In the genomic region with DNA sequence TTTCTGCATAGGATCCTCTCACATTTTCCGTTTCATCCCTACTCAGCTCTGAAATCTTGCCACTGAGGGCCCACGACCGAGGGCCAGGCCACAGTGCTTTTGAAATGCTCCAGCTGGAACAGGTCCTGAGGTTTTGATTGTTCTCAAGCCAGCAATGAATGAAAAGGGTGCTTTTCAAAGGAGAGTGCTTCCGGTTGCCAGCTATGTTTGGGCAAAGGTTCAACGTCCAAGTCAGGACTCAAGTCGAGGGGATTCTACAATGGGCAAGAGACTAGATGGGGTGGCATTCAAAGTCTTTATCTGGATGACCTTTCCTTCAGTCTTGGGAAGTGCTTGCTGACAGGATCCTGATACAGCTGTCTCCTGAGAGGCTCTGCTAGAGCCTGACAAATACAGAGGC, we compare ENCODE assay signal across 28 mouse cellular contexts.
A peak's percentile ranks its signal among the peaks of the same experiment; 100 is the strongest.
DNase-seq lines count a peak whose midpoint lies in the region; ATAC-seq and TF ChIP-seq lines count a peak whose summit lies in the region.
"Had no signal": no experiment of that assay in that cellular context is flagged by ENCODE, and none has a peak within 500 bp of the region (broad histone marks: within the 10 kb centered on the region; RNA-seq: fewer than 3 reads in every experiment).

No protein-coding gene starts in this region.

- H3K9ac ChIP-seq in forebrain, embryonic 16.5 days (replicated peaks; ENCODE audit: low read depth, low read length), result no peak overlapping the region
- H3K9ac ChIP-seq in forebrain, embryonic 13.5 days, result no peak overlapping the region
- H3K9ac ChIP-seq in hindbrain, postnatal 0 days (replicated peaks; ENCODE audit: low read length), result no peak overlapping the region
- no peak overlapping the region for H3K9ac ChIP-seq in hindbrain, embryonic 13.5 days
- no peak overlapping the region for H3K9ac ChIP-seq in lung, embryonic 16.5 days (ENCODE audit: low read length)
- no peak overlapping the region for H3K9ac ChIP-seq in lung, postnatal 0 days (replicated peaks; ENCODE audit: low read depth)
- H3K9ac ChIP-seq: heart, embryonic 15.5 days; hindbrain, embryonic 14.5 days; intestine, embryonic 15.5 days; limb, embryonic 12.5 days; liver, embryonic 15.5 days; neural tube, embryonic 12.5 days had no signal

- ATAC-seq in forebrain, embryonic 16.5 days, result peak; percentile 38; the same call in 1 of the 2 replicates
- ATAC-seq in forebrain, embryonic 13.5 days, result no peak
- peak; percentile 49; the same call in 1 of the 2 replicates for ATAC-seq in hindbrain, postnatal 0 days
- ATAC-seq in hindbrain, embryonic 13.5 days (ENCODE audit: low FRiP score), result no peak
- peak; percentile 81 for ATAC-seq in lung, embryonic 16.5 days (ENCODE audit: low read depth)
- ATAC-seq in lung, postnatal 0 days, result no peak; the same call in 1 of the 2 replicates
- ATAC-seq in inflammation-experienced regulatory T-cells, adult 6 months, result no peak
- ATAC-seq: forebrain, embryonic 14.5 days; intestine, embryonic 15.5 days; midbrain, embryonic 16.5 days had no signal

- TF ChIP-seq EP300 in lung, postnatal 0 days (IDR thresholded peaks at IDR 0.05), result no peak

- no peaks in the 10 kb centered on the region for H3K27me3 ChIP-seq in forebrain, embryonic 16.5 days (replicated peaks; ENCODE audit: control insufficient read depth, insufficient read depth, low read length)
- no peaks in the 10 kb centered on the region for H3K27me3 ChIP-seq in forebrain, embryonic 13.5 days
- no peaks in the 10 kb centered on the region for H3K27me3 ChIP-seq in hindbrain, postnatal 0 days (ENCODE audit: insufficient read depth, low read length)
- H3K27me3 ChIP-seq in hindbrain, embryonic 13.5 days, result no peaks in the 10 kb centered on the region
- no peaks in the 10 kb centered on the region for H3K27me3 ChIP-seq in lung, embryonic 16.5 days (ENCODE audit: control insufficient read depth, insufficient read depth, low read depth, low read length)
- H3K27me3 ChIP-seq in lung, postnatal 0 days (replicated peaks; ENCODE audit: insufficient read depth, low read length), result no peaks in the 10 kb centered on the region
- H3K27me3 ChIP-seq: heart, embryonic 15.5 days; intestine, embryonic 15.5 days; limb, embryonic 12.5 days; liver, embryonic 15.5 days; neural tube, embryonic 12.5 days had no signal

- H3K4me3 ChIP-seq in forebrain, embryonic 16.5 days (replicated peaks; ENCODE audit: low read length), result no peak overlapping the region
- no peak overlapping the region for H3K4me3 ChIP-seq in forebrain, embryonic 13.5 days
- H3K4me3 ChIP-seq in hindbrain, postnatal 0 days (ENCODE audit: low read length), result no peak overlapping the region
- H3K4me3 ChIP-seq in hindbrain, embryonic 13.5 days, result no peak overlapping the region
- H3K4me3 ChIP-seq in lung, embryonic 16.5 days (ENCODE audit: low read length), result no peak overlapping the region
- H3K4me3 ChIP-seq in lung, postnatal 0 days (ENCODE audit: low read depth, low read length), result no peak overlapping the region
- H3K4me3 ChIP-seq: heart, embryonic 10.5 days; heart, embryonic 15.5 days; intestine, embryonic 15.5 days; limb, embryonic 12.5 days; liver, embryonic 15.5 days; midbrain, embryonic 10.5 days; myocyte; neural tube, embryonic 12.5 days had no signal

- no peaks in the 10 kb centered on the region for H3K36me3 ChIP-seq in forebrain, embryonic 16.5 days (ENCODE audit: control insufficient read depth, insufficient read depth)
- H3K36me3 ChIP-seq in forebrain, embryonic 13.5 days (ENCODE audit: poor library complexity, severe bottlenecking), result no peaks in the 10 kb centered on the region
- H3K36me3 ChIP-seq in hindbrain, postnatal 0 days (ENCODE audit: insufficient read depth, low read length), result no peaks in the 10 kb centered on the region
- H3K36me3 ChIP-seq in hindbrain, embryonic 13.5 days, result no peaks in the 10 kb centered on the region
- H3K36me3 ChIP-seq in lung, embryonic 16.5 days (ENCODE audit: control insufficient read depth, insufficient read depth, low read length), result no peaks in the 10 kb centered on the region
- H3K36me3 ChIP-seq in lung, postnatal 0 days (ENCODE audit: insufficient read depth, low read length), result no peaks in the 10 kb centered on the region
- H3K36me3 ChIP-seq: heart, embryonic 10.5 days; heart, embryonic 15.5 days; intestine, embryonic 15.5 days; limb, embryonic 12.5 days; liver, embryonic 15.5 days; midbrain, embryonic 10.5 days; neural tube, embryonic 12.5 days had no signal

- no peaks in the 10 kb centered on the region for H3K9me3 ChIP-seq in forebrain, embryonic 16.5 days (ENCODE audit: control insufficient read depth, low read length)
- no peaks in the 10 kb centered on the region for H3K9me3 ChIP-seq in forebrain, embryonic 13.5 days (replicated peaks)
- no peaks in the 10 kb centered on the region for H3K9me3 ChIP-seq in hindbrain, postnatal 0 days (ENCODE audit: low read length)
- H3K9me3 ChIP-seq in hindbrain, embryonic 13.5 days, result no peaks in the 10 kb centered on the region
- no peaks in the 10 kb centered on the region for H3K9me3 ChIP-seq in lung, embryonic 16.5 days (ENCODE audit: control insufficient read depth, low read length)
- H3K9me3 ChIP-seq in lung, postnatal 0 days (ENCODE audit: low read length), result no peaks in the 10 kb centered on the region
- H3K9me3 ChIP-seq: heart, embryonic 10.5 days; heart, embryonic 15.5 days; intestine, embryonic 15.5 days; limb, embryonic 12.5 days; liver, embryonic 15.5 days; midbrain, embryonic 10.5 days; neural tube, embryonic 12.5 days had no signal

- DNase-seq in hindbrain, postnatal 0 days (ENCODE audit: low spot score), result peak; percentile 61
- DNase-seq in lung, postnatal 0 days (ENCODE audit: low spot score), result no peak
- peak; percentile 58 for DNase-seq in Muller cell, postnatal 12 days (ENCODE audit: inconsistent ontology term)
- DNase-seq: adrenal gland, postnatal 14 days; cerebellum, adult 11-12 months; cerebellum, postnatal 36 days; gastrocnemius, postnatal 14 days; kidney, adult 8-10 months; kidney, postnatal 4 days; right cerebral cortex, postnatal 14 days; thymus, postnatal 4 days had no signal

- no peak overlapping the region for H3K4me2 ChIP-seq in forebrain, embryonic 16.5 days (ENCODE audit: low read length)
- no peak overlapping the region for H3K4me2 ChIP-seq in forebrain, embryonic 13.5 days
- no peak overlapping the region for H3K4me2 ChIP-seq in hindbrain, postnatal 0 days (ENCODE audit: low read depth, low read length)
- H3K4me2 ChIP-seq in hindbrain, embryonic 13.5 days, result no peak overlapping the region
- no peak overlapping the region for H3K4me2 ChIP-seq in lung, embryonic 16.5 days (ENCODE audit: low read depth, low read length)
- no peak overlapping the region for H3K4me2 ChIP-seq in lung, postnatal 0 days (replicated peaks; ENCODE audit: low read depth, low read length)
- H3K4me2 ChIP-seq: heart, embryonic 15.5 days; hindbrain, embryonic 14.5 days; intestine, embryonic 15.5 days; limb, embryonic 12.5 days; liver, embryonic 15.5 days; neural tube, embryonic 12.5 days had no signal

- no peaks in the 10 kb centered on the region for H3K4me1 ChIP-seq in forebrain, embryonic 16.5 days (replicated peaks; ENCODE audit: control insufficient read depth, insufficient read depth, low read length)
- H3K4me1 ChIP-seq in forebrain, embryonic 13.5 days, result no peaks in the 10 kb centered on the region
- no peaks in the 10 kb centered on the region for H3K4me1 ChIP-seq in hindbrain, postnatal 0 days (ENCODE audit: insufficient read depth, low read length)
- H3K4me1 ChIP-seq in hindbrain, embryonic 13.5 days (replicated peaks), result no peaks in the 10 kb centered on the region
- no peaks in the 10 kb centered on the region; the same call in 1 of the 2 replicates for H3K4me1 ChIP-seq in lung, embryonic 16.5 days (replicated peaks; ENCODE audit: control insufficient read depth, insufficient read depth, low read length)
- H3K4me1 ChIP-seq in lung, postnatal 0 days (ENCODE audit: insufficient read depth, low read depth, low read length), result no peaks in the 10 kb centered on the region
- H3K4me1 ChIP-seq: heart, embryonic 10.5 days; heart, embryonic 15.5 days; intestine, embryonic 15.5 days; limb, embryonic 12.5 days; liver, embryonic 15.5 days; midbrain, embryonic 10.5 days; neural tube, embryonic 12.5 days had no signal

- 54% methylated on average over 6 of the region's 6 CpGs for WGBS in forebrain, embryonic 16.5 days
- WGBS in forebrain, embryonic 13.5 days, result 75% methylated on average over 6 of the region's 6 CpGs
- WGBS in hindbrain, postnatal 0 days, result 53% methylated on average over 6 of the region's 6 CpGs
- WGBS in hindbrain, embryonic 13.5 days, result 73% methylated on average over 6 of the region's 6 CpGs
- 45% methylated on average over 6 of the region's 6 CpGs for WGBS in lung, embryonic 16.5 days
- WGBS in lung, postnatal 0 days, result 44% methylated on average over 6 of the region's 6 CpGs

- H3K27ac ChIP-seq in forebrain, embryonic 16.5 days (ENCODE audit: low read length), result no peak overlapping the region
- H3K27ac ChIP-seq in forebrain, embryonic 13.5 days, result no peak overlapping the region
- H3K27ac ChIP-seq in hindbrain, postnatal 0 days, result no peak overlapping the region
- H3K27ac ChIP-seq in hindbrain, embryonic 13.5 days, result no peak overlapping the region
- H3K27ac ChIP-seq in lung, embryonic 16.5 days (ENCODE audit: low read length), result no peak overlapping the region
- H3K27ac ChIP-seq in lung, postnatal 0 days (ENCODE audit: low read length), result no peak overlapping the region
- H3K27ac ChIP-seq: heart, embryonic 10.5 days; heart, embryonic 15.5 days; hindbrain, embryonic 14.5 days; intestine, embryonic 15.5 days; kidney, postnatal 0 days; limb, embryonic 12.5 days; liver, embryonic 15.5 days; midbrain, embryonic 10.5 days; neural tube, embryonic 12.5 days had no signal

- TF ChIP-seq CTCF in hindbrain, postnatal 0 days (IDR thresholded peaks at IDR 0.05; ENCODE audit: low read depth), result no peak
- TF ChIP-seq CTCF in lung, postnatal 0 days (IDR thresholded peaks at IDR 0.05), result no peak

Comparison
In these comparisons a context has a peak if more than half of its experiments do, and no peak if none do; other contexts are left out.
1. ATAC-seq: peak in forebrain, embryonic 16.5 days (single experiment), hindbrain, postnatal 0 days (single experiment) and lung, embryonic 16.5 days (single experiment); none in forebrain, embryonic 13.5 days (single experiment), hindbrain, embryonic 13.5 days (single experiment), lung, postnatal 0 days (single experiment) and inflammation-experienced regulatory T-cells, adult 6 months (single experiment).